Mouse (Mus musculus): ENCODE results near the gene Trpc4ap. TPM values are rescaled to one million over a fixed set of nuclear protein-coding genes. Genes with fewer than 3 reads are reported as not detected.
"Not testable (repeated sequence)": the region's sequence is repeated elsewhere in the genome, so short reads cannot be mapped to it uniquely, and the experiment has no call there.

Trpc4ap gene
- polyA plus RNA-seq (2012; fragmentation: generic; extraction: Trizol) = 70.5 TPM
- long read RNA-seq, experiment 1, transcript Trpc4ap-201 (19 exons, 3,204 nt) = major isoform, 81 of 110 reads
- long read RNA-seq, experiment 1, partial matches to known transcripts = 8 of 110 reads
- long read RNA-seq, experiment 1, other reads (novel, unspliced or antisense) = 16 of 110 reads
- long read RNA-seq, experiment 2, transcript Trpc4ap-201 (19 exons, 3,204 nt) = major isoform, 450 of 542 reads
- long read RNA-seq, experiment 2, transcript Trpc4ap-202 (19 exons, 3,091 nt) = minor isoform, 36 of 542 reads
- long read RNA-seq, experiment 2, partial matches to known transcripts = 22 of 542 reads
- long read RNA-seq, experiment 2, other reads (novel, unspliced or antisense) = 34 of 542 reads

DNA sequence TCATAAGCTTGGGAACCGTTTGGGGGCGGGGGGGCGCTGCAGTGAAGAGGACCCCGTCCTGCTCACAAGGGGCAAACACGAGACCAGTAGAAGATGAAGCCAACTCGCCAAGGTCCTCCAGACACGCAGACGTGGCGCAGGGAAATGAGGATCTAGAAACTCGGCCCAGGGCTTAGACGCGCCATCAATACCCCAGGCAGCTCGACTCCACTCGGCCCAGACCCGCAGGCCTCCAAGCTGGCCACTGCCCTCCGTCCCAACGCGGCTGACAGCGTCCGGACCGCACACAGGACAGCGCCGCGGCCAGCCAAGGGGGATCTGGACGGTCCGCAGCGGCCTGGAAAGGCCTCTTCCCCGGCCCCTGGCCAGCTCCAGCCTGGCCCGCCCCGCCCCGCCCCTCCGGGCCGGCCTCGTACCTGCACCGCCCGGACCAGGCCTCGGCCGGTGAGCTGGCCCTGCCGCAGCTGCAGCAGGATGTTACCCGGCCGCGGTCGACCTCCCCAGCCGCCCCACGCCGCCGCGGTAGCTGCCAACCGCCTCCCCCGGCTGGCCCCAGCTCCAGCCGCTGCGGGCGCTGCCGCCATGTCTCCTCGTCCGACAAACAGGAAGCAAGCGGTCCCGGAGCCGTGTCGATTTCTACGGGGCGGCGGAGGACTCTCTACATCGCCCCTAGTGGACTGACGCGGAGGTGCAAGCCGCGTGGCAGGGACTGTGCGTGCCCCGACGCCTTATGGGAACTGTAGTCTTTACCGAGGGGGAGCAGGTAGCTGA is at the start of gene Trpc4ap:
Trpc4ap (minus strand) TSS at position 662 of the 771 bp plus-strand sequence.
- Histone ChIP-seq H3K36me3 (ENCODE audit: control insufficient read depth, insufficient read depth) (peaks cover 7% of the 10 kb centered on the region), H3K27me3 (ENCODE audit: control insufficient read depth, insufficient read depth, insufficient read length) (no peaks in the 10 kb centered on the region), H3ac (ENCODE audit: control insufficient read depth, insufficient read length, low read depth) (peak within 1 kb of the TSS; percentile 81), H3K79me2 (ENCODE audit: control insufficient read depth, insufficient read depth) (peaks cover 52% of the 10 kb centered on the region), H3K4me3 (ENCODE audit: insufficient read depth, poor library complexity, severe bottlenecking) (peak within 1 kb of the TSS; percentile 93), H3K79me3 (ENCODE audit: low read depth) (peaks cover 45% of the 10 kb centered on the region)
- TF ChIP-seq CTCF (IDR thresholded peaks at IDR 0.05; ENCODE audit: control insufficient read depth, insufficient read depth, insufficient read length) (peak; percentile 93), MYOG (IDR thresholded peaks at IDR 0.05; ENCODE audit: control insufficient read depth, extremely low read depth, insufficient read length) (no peak), MAX (IDR thresholded peaks at IDR 0.05) (peak; percentile 90), MYOD1 (IDR thresholded peaks at IDR 0.05; ENCODE audit: control insufficient read depth, insufficient read length, low read depth) (no peak)

DNA sequence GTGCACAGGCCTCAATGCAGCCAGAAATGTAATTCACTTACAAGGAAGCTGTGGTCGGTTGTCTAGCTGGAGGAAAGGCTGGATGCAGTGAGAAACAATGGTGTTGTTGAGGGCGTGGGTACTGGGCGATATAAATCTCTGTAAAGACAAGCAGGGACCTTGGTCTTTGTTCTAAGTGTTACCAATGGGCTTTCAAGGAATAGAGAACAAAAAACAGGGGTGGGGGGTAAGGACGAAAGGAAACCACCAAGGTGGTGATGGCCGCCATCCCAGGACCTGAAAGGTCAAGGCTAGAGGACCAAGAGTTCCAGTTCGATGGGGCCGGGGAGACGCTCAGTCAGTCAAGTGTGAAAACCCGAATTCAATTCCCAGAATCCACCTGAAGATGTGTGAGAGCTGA is 45.6 kb upstream of the Trpc4ap start:
- Histone ChIP-seq H3K36me3 (ENCODE audit: control insufficient read depth, insufficient read depth) (no peaks in the 10 kb centered on the region), H3ac (ENCODE audit: control insufficient read depth, insufficient read length, low read depth) (no peak overlapping the region), H3K79me3 (ENCODE audit: low read depth) (no peaks in the 10 kb centered on the region), H3K79me2 (ENCODE audit: control insufficient read depth, insufficient read depth) (no peaks in the 10 kb centered on the region), H3K4me3 (ENCODE audit: insufficient read depth, poor library complexity, severe bottlenecking) (no peak overlapping the region), H3K27me3 (ENCODE audit: control insufficient read depth, insufficient read depth, insufficient read length) (no peaks in the 10 kb centered on the region)
- TF ChIP-seq FOSL1 (IDR thresholded peaks at IDR 0.05; ENCODE audit: insufficient read depth, low read length, poor library complexity, severe bottlenecking) (no peak), CTCF (IDR thresholded peaks at IDR 0.05; ENCODE audit: control insufficient read depth, insufficient read depth, insufficient read length) (no peak), MYOD1 (IDR thresholded peaks at IDR 0.05; ENCODE audit: control insufficient read depth, insufficient read length, low read depth) (no peak), MYOG (IDR thresholded peaks at IDR 0.05; ENCODE audit: control insufficient read depth, extremely low read depth, insufficient read length) (no peak), USF1 (IDR thresholded peaks at IDR 0.05; ENCODE audit: low read depth) (no peak), CEBPB (IDR thresholded peaks at IDR 0.05; ENCODE audit: low read depth) (no peak), MAX (IDR thresholded peaks at IDR 0.05) (no peak)

DNA sequence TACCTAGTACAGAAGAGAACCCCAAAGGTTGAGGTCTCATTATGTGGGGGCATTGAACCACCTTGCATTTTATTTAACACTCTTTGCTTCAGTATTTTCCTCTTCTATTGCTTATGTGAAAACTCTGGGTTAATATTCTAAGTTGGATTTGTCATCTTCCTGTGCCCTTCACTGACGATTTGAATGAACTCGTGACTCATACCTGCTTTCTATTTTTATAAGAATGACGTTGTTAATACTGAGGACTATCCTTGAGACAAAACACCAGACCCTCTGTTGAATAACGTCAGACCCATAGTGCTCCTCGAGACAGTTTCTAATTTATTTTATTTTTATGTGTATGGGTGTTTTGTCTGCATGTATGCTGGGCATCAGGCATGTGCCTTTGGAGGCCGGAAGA is 44.8 kb upstream of the Trpc4ap start:
- H3K27me3 ChIP-seq (ENCODE audit: control insufficient read depth, insufficient read depth, insufficient read length) = no peaks in the 10 kb centered on the region
- TF ChIP-seq USF1 (IDR thresholded peaks at IDR 0.05; ENCODE audit: low read depth) = no peak
- no peak for TF ChIP-seq FOSL1 (IDR thresholded peaks at IDR 0.05; ENCODE audit: insufficient read depth, low read length, poor library complexity, severe bottlenecking)
- no peak for TF ChIP-seq MYOD1 (IDR thresholded peaks at IDR 0.05; ENCODE audit: control insufficient read depth, insufficient read length, low read depth)
- no peak for TF ChIP-seq MYOG (IDR thresholded peaks at IDR 0.05; ENCODE audit: control insufficient read depth, extremely low read depth, insufficient read length)
- no peak for TF ChIP-seq MAX (IDR thresholded peaks at IDR 0.05)
- no peak for TF ChIP-seq CEBPB (IDR thresholded peaks at IDR 0.05; ENCODE audit: low read depth)
- TF ChIP-seq CTCF (IDR thresholded peaks at IDR 0.05; ENCODE audit: control insufficient read depth, insufficient read depth, insufficient read length) = no peak
- H3ac ChIP-seq (ENCODE audit: control insufficient read depth, insufficient read length, low read depth) = no peak overlapping the region
- H3K4me3 ChIP-seq (ENCODE audit: insufficient read depth, poor library complexity, severe bottlenecking) = no peak overlapping the region
- no peaks in the 10 kb centered on the region for H3K79me2 ChIP-seq (ENCODE audit: control insufficient read depth, insufficient read depth)
- H3K79me3 ChIP-seq (ENCODE audit: low read depth) = no peaks in the 10 kb centered on the region
- H3K36me3 ChIP-seq (ENCODE audit: control insufficient read depth, insufficient read depth) = no peaks in the 10 kb centered on the region

DNA sequence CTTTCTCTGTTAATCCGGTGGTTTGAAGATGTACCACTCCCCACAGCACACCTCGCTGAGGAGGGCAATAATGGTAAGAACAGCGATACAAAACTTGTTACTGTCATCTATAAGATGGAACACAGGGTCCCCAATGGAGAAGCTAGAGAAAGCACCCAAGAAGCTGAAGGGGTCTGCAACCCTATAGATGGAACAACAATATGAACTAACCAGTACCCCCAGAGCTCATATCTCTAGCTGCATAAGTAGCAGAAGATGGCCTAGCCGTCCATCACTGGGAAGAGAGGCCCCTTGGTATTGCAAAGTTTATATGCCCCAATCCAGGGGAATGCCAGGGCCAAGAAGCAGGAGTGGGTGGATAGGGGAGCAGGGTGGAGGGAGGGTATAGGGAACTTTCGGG is 43.6 kb upstream of the Trpc4ap start, which contains the start of gene Gm17581:
Gm17581 (minus strand) TSS at position 101 of the 400 bp plus-strand sequence.
- H3K36me3 ChIP-seq (ENCODE audit: control insufficient read depth, insufficient read depth); H3K79me3 ChIP-seq (ENCODE audit: low read depth): not testable (repeated sequence)

DNA sequence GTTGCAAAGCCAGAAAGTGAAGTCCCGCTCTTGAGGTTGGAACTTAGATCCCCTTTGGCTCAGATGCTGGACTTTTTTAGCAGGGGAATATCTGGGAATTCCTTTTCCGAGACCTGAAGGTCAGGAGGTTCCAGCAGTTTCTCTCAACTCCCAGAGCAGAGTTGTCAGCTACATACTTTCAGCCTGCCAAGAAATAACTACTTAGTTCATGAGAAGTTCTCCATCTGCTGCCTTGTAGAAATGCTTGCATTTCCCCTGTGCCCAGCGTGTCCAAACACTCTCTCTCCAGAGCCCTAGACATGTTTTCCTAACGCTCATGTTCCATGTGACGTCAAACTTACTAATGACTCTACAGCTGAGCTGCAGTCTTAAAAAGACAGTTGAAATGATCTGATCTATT is 42.9 kb upstream of the Trpc4ap start:
- H3K27me3 ChIP-seq (ENCODE audit: control insufficient read depth, insufficient read depth, insufficient read length) = no peaks in the 10 kb centered on the region
- TF ChIP-seq FOSL1 (IDR thresholded peaks at IDR 0.05; ENCODE audit: insufficient read depth, low read length, poor library complexity, severe bottlenecking) = no peak
- TF ChIP-seq USF1 (IDR thresholded peaks at IDR 0.05; ENCODE audit: low read depth) = no peak
- no peak for TF ChIP-seq CTCF (IDR thresholded peaks at IDR 0.05; ENCODE audit: control insufficient read depth, insufficient read depth, insufficient read length)
- no peak for TF ChIP-seq MYOG (IDR thresholded peaks at IDR 0.05; ENCODE audit: control insufficient read depth, extremely low read depth, insufficient read length)
- no peak for TF ChIP-seq CEBPB (IDR thresholded peaks at IDR 0.05; ENCODE audit: low read depth)
- no peak for TF ChIP-seq MAX (IDR thresholded peaks at IDR 0.05)
- no peak for TF ChIP-seq MYOD1 (IDR thresholded peaks at IDR 0.05; ENCODE audit: control insufficient read depth, insufficient read length, low read depth)
- no peak overlapping the region for H3ac ChIP-seq (ENCODE audit: control insufficient read depth, insufficient read length, low read depth)
- no peaks in the 10 kb centered on the region for H3K79me3 ChIP-seq (ENCODE audit: low read depth)
- no peaks in the 10 kb centered on the region for H3K79me2 ChIP-seq (ENCODE audit: control insufficient read depth, insufficient read depth)
- no peaks in the 10 kb centered on the region for H3K36me3 ChIP-seq (ENCODE audit: control insufficient read depth, insufficient read depth)
- H3K4me3 ChIP-seq (ENCODE audit: insufficient read depth, poor library complexity, severe bottlenecking) = no peak overlapping the region

More for the DNA sequence above, 43.6 kb upstream of the Trpc4ap start, which contains the start of gene Gm17581:
- not testable (repeated sequence) for H3K27me3 ChIP-seq (ENCODE audit: control insufficient read depth, insufficient read depth, insufficient read length); H3K4me3 ChIP-seq (ENCODE audit: insufficient read depth, poor library complexity, severe bottlenecking); H3K79me2 ChIP-seq (ENCODE audit: control insufficient read depth, insufficient read depth); H3ac ChIP-seq (ENCODE audit: control insufficient read depth, insufficient read length, low read depth)
